Mouse (Mus musculus) duodenum, adult 2 months (tissue): Measurements from ENCODE around the gene S100a3. TPM values are rescaled to one million over a fixed set of nuclear protein-coding genes. Genes with fewer than 3 reads are reported as not detected.

Experiments
- polyA plus RNA-seq: library from polyadenylated mRNA; depleted of rRNA; stranded (reverse); fragments of >200 nt; gene quantifications from 2 replicates; pipeline ENCODE4 v1.2.3, GENCODE M21; 2012; ENCODE audit warnings: low replicate concordance; rRNA removed

Gene S100a3
- polyA plus RNA-seq: 0.39 TPM in 1 of 2 replicates, not detected in the other

DNA sequence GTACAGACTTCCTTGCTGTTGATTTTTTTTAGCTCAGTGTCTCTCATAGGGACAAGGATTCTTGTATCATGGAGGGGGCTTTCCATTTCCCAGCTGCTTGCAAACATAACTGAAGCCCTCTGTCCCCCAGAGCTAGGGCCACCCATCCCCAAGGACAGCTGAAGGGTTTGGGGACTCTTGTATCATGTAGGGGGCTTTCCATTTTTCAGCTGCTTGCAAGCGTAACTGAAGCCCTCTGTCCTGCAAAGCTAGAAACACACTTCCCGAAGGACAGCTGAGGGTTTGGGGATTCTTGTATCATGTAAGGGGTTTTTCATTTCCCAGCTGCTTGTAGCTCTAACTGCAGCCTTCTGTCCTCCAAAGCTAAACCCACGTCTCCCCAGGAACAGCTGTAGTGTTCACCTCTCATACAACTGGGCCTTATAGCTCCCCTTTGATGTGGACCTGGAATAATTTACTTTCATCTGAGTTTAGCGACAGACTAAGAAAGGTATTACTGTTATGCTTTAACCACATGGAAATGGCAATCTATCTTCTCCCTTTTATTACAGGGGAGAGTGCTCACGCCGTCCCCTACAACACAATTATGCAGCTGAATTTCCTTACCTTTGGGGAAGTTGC lies at the start of gene S100a3:
S100a3 (plus strand) TSS at position 571 of the 621 bp plus-strand sequence.

GRCm38 (mm10) chr3:90513796-90514590 lies 46.4 kb upstream of the S100a3 start, which contains the start of the genes S100a1 and S100a13:
Gene S100a1 (minus strand): TSS chr3:90514392.
Gene S100a13 (plus strand): TSS chr3:90514435.

DNA sequence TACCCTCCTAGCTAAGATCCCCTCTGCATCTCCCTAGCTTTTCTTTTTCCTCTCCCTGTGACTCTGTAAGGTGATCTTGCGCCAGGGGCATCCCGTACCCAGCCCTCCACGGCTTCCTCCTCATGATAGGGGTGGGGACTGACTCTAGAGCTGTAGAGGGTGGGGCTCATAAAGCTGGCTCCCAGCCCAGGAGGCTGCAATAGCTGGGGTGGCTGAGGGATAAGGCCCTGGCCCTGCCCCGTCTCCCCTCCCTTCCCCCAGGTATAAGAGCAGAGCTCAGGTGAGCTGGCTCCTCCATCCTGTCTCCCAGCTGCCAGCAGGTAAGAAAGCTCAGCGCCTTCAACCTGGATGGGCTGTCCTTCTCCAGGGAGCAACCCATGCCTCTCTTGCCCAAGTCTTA lies 33.8 kb upstream of the S100a3 start, which contains the start of gene S100a14:
S100a14 (plus strand) TSS at position 277 of the 400 bp plus-strand sequence.

GRCm38 (mm10) chr3:90537141-90537904 lies 23.1 kb upstream of the S100a3 start, which contains the start of gene S100a16:
Gene S100a16 (plus strand): TSS chr3:90537254.

DNA sequence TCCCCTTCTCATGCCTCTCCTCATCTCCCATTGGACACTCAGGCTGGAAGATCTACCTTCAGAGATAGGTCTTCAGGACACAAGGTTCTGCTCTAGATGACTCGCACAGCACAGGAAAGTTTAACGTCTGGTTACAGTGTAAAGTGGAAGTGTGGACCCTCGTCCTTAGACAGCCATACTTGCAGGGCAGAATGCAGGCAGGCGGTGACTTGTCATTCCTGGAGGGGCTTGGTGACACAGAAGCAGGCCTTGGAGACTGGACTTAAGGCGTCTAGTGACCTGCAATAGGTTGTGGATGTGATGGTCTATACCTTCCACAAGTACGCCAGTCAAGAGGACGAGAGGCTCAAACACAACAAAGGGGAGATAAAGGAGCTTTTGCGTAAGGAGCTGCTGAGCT lies 29.6 kb downstream of the S100a3 start, which contains the start of gene S100a2:
S100a2 (plus strand) TSS at position 301 of the 400 bp plus-strand sequence.

DNA sequence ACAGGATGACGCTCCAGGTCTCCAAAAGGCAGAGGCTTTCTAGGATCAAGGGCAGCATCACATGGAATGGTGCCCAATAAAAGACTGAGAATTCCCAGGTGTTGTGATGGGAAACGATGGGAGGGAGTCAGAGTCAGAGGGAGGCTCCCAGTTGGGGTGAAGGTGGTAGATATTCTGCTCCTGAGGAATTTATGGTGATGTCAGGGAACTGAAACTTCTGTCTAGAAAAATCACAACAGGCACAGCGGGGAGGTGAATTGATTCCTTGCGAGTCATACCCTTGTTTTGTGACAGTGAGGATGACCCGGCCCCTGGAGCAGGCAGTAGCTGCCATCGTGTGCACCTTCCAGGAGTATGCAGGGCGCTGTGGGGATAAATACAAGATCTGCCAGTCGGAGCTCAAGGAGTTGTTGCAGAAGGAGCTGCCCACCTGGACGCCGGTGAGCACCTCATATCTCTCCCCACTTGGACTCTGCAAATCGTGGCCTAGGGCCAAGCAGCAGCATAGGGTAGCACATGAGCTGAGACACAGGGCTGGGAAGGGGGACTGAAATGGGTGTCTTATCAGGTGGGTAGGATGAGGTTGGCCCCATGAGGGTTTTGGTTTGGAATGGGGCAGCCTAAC lies 41.2 kb downstream of the S100a3 start, which contains the start of gene Gm42674:
Gm42674 (plus strand) TSS at position 419 of the 625 bp plus-strand sequence.

DNA sequence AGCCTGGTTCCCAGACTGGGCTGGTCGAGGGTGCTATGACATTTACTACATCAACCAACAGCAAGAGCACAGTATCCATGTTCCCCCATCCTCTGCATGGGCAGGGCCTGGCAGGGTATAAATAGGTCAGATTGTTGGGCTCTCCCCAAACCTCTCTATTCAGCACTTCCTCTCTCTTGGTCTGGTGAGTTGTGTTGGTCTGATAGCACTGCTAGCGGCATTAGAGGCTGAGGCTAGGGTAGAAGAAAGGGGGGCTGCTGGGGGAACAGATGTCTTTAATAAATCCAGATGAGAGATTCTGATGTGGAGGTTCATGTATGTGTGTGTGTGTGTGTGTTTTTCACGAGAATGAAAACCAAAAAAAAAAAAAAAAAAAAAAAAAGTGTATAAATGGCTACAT lies 43.2 kb downstream of the S100a3 start, which contains the start of gene S100a4:
S100a4 (plus strand) TSS at position 149 of the 400 bp plus-strand sequence.

GRCm38 (mm10) chr3:90608223-90608622 lies 47.8 kb downstream of the S100a3 start, which contains the start of gene S100a5:
Gene S100a5 (plus strand): TSS chr3:90608523.

GRCm38 (mm10) chr3:90612728-90613291 lies 52.4 kb downstream of the S100a3 start, which contains the start of gene S100a6:
Gene S100a6 (plus strand): TSS chr3:90612882.

Other genes with a start within 250 kb of the S100a3 start
- 6.6 and 6.7 TPM in 2 replicates for gene Slc27a3, start 170.6 kb upstream of the S100a3 start, polyA plus RNA-seq
- 12.2 and 14.4 TPM in 2 replicates for gene Ints3, start 127.0 kb upstream of the S100a3 start, polyA plus RNA-seq
- 4.3 and 4.9 TPM in 2 replicates for gene Npr1, start 94.7 kb upstream of the S100a3 start, polyA plus RNA-seq
- gene Ilf2, start 84.5 kb upstream of the S100a3 start, polyA plus RNA-seq: 4.3 and 4.6 TPM in 2 replicates
- 5.9 and 7.9 TPM in 2 replicates for gene Snapin, start 69.5 kb upstream of the S100a3 start, polyA plus RNA-seq
- 21.1 and 21.8 TPM in 2 replicates for gene Chtop, start 51.1 kb upstream of the S100a3 start, polyA plus RNA-seq
- gene S100a1, start 46.2 kb upstream of the S100a3 start, polyA plus RNA-seq: 27.6 and 88.3 TPM in 2 replicates
- gene S100a13, start 46.1 kb upstream of the S100a3 start, polyA plus RNA-seq: 9.9 and 13.7 TPM in 2 replicates
- gene S100a14, start 33.7 kb upstream of the S100a3 start, polyA plus RNA-seq: 0.68 and 2.8 TPM in 2 replicates
- gene S100a16, start 23.3 kb upstream of the S100a3 start, polyA plus RNA-seq: 57.6 and 80.1 TPM in 2 replicates
- not detected in 2 replicates for gene S100a2, start 29.7 kb downstream of the S100a3 start, polyA plus RNA-seq
- gene Gm42674, start 41.3 kb downstream of the S100a3 start, polyA plus RNA-seq: not detected in 2 replicates
- 0.39 and 0.67 TPM in 2 replicates for gene S100a4, start 43.2 kb downstream of the S100a3 start, polyA plus RNA-seq
- 0.53 TPM in 1 of 2 replicates, not detected in the other for gene S100a5, start 47.9 kb downstream of the S100a3 start, polyA plus RNA-seq
- gene S100a6, start 52.3 kb downstream of the S100a3 start, polyA plus RNA-seq: 103 and 214 TPM in 2 replicates
- gene S100a7a, start 93.4 kb downstream of the S100a3 start, polyA plus RNA-seq: not detected in 2 replicates
- not detected in 2 replicates for gene S100a8, start 108.4 kb downstream of the S100a3 start, polyA plus RNA-seq
- gene S100a9, start 135.1 kb downstream of the S100a3 start, polyA plus RNA-seq: not detected in 2 replicates
- gene Pglyrp4, start 166.3 kb downstream of the S100a3 start, polyA plus RNA-seq: not detected in 2 replicates
- not detected in 2 replicates for gene Gm5849, start 217.3 kb downstream of the S100a3 start, polyA plus RNA-seq